Mouse (Mus musculus) gastrocnemius, postnatal 10 days (tissue): ENCODE data around the gene Fcrl6. TPM values are rescaled to one million over a fixed set of nuclear protein-coding genes. Genes with fewer than 3 reads are reported as not detected.

Experiments
- DNase-seq: peaks from one replicate; pipeline ENCODE4 v3.0.0; 2021; ENCODE audit warnings: mixed read lengths
- long read RNA-seq, 2 experiments: library from polyadenylated mRNA; stranded (forward); transcript quantifications; one replicate each; pipeline ENCODE4 v2.0.0; 2021
- total RNA-seq, 2 experiments: library from RNA; stranded (reverse); gene quantifications; 2 replicates each; pipeline ENCODE4 v1.2.3; 2021

Fcrl6 gene
- not detected for total RNA-seq
- long read RNA-seq, experiment 1 = 0 reads
- long read RNA-seq, experiment 2 = 0 reads

GRCm38 (mm10) chr1:172602326-172602725 is at the start of gene Fcrl6:
Fcrl6 (minus strand) TSS chr1:172602551.
- no peak for DNase-seq

GRCm38 (mm10) chr1:172651288-172651987 is 49.1 kb upstream of the Fcrl6 start:
- DNase-seq = no peak

DNA sequence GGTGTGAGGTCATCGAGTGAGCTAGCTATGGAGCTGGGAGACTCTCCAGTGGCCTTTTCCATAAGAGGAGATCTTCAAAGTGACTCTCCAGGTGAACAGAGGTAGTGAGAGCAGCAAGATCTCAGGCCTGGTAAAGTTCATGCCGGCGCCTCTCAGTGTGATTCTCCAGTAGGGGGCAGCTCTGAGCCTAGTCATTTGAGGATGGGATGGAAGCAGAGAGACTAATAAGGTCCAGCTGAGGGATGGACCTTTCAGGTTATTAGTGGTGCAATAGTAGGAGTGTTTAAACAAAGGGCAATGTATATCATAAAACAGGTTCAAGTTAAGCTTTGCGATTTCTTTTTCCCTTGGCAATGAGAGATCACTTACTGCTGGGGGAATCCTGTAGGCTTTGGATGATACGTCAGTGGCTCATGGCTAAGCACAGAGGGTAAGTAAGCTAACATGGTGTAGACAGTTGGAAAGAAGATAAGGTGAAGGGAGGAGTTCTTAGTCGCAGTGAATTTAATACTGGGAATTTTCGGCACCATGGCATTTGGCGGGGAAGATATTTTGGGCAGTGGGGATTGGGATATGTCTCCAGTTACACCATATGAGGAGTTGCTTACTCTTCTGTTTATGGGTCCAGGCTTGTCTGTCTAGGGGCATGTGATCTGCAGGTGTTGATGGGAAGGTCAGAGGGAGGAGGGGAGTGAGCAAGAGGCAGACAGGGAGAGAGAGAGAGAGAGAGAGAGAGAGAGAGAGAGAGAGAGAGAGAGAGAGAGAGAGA is 48.4 kb upstream of the Fcrl6 start:
- no peak for DNase-seq

GRCm38 (mm10) chr1:172649396-172649795 is 47.0 kb upstream of the Fcrl6 start:
- DNase-seq = no peak

- DNase-seq = no peak
These were observed 44.9 kb upstream of the Fcrl6 start for GRCm38 (mm10) chr1:172647236-172647635.

GRCm38 (mm10) chr1:172638781-172639180 is 36.4 kb upstream of the Fcrl6 start:
- no peak for DNase-seq

DNA sequence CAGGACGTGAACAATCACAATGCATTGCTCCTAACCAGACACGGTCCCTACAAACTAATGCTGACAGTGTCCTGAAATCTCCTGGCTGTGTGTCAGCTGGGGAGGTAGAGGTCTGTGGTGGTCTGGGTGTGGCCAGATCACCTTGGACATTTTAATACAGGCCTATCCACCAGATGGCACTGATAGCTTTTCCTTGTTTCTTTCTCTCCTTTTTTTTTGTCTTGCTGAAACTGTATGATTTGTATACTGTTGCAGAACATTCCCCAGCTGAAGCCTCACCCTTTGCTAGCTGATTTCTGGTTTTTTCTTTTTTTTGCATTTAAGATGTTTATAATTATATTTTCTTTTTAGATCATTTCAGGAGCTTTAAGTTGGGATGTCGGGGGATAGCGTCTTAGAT is 35.5 kb upstream of the Fcrl6 start:
- DNase-seq = no peak

GRCm38 (mm10) chr1:172636266-172636665 is 33.9 kb upstream of the Fcrl6 start:
- no peak for DNase-seq

- DNase-seq = no peak
These were observed 32.9 kb upstream of the Fcrl6 start for GRCm38 (mm10) chr1:172635258-172635657.

- no peak for DNase-seq
These were observed 31.8 kb upstream of the Fcrl6 start for GRCm38 (mm10) chr1:172634136-172634535.

GRCm38 (mm10) chr1:172632451-172633326 is 30.3 kb upstream of the Fcrl6 start, which contains the start of gene Dusp23:
Dusp23 (minus strand) TSS chr1:172632962.
- peak; percentile 96 for DNase-seq

GRCm38 (mm10) chr1:172631721-172632120 is 29.4 kb upstream of the Fcrl6 start:
- no peak for DNase-seq

- DNase-seq = no peak
These were observed 27.5 kb upstream of the Fcrl6 start for GRCm38 (mm10) chr1:172629831-172630230.

- no peak for DNase-seq
These were observed 24.0 kb upstream of the Fcrl6 start for GRCm38 (mm10) chr1:172626306-172626705.

DNA sequence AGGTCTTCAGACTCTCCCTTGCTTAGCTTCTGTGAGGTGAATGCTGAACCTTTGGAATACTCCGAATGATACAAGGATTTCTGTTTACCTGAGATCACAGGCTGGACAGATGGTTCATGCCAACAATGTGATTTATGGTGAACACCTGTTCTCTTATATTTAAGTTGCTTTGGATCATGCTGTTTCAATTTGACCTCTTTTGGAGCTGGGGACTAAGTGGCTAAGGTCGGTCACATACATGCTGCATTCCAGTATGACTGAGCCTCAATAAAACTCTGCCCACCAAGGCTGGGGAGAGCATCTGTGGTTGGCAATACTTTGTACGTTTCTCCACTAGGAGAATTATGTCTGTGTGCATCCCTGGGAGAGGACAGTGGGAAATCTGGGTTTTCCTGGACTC is 21.7 kb upstream of the Fcrl6 start:
- no peak for DNase-seq

- no peak for DNase-seq
These were observed 21.2 kb upstream of the Fcrl6 start for GRCm38 (mm10) chr1:172623599-172623998.

GRCm38 (mm10) chr1:172619235-172619634 is 16.9 kb upstream of the Fcrl6 start:
- peak; percentile 80 for DNase-seq

DNA sequence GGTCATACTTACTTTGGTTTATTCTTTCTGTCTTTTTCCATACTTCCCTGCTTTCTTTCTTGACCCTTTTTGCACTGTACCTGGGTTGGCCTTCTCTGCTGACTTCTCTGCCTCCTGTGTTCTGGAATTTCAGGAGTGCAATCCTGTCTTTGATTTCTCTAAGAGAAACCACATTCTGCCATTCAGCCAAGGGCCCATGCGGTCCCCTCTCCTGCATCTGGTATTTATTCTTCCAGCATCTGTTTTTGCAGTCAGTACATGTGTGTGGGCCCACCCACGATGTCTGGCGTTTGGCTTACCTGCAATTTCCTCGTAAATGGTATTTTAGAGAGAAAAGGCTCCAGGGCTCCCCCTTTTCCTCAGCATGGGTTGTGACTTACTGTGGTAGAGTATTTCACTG is 15.8 kb upstream of the Fcrl6 start:
- DNase-seq = no peak

DNA sequence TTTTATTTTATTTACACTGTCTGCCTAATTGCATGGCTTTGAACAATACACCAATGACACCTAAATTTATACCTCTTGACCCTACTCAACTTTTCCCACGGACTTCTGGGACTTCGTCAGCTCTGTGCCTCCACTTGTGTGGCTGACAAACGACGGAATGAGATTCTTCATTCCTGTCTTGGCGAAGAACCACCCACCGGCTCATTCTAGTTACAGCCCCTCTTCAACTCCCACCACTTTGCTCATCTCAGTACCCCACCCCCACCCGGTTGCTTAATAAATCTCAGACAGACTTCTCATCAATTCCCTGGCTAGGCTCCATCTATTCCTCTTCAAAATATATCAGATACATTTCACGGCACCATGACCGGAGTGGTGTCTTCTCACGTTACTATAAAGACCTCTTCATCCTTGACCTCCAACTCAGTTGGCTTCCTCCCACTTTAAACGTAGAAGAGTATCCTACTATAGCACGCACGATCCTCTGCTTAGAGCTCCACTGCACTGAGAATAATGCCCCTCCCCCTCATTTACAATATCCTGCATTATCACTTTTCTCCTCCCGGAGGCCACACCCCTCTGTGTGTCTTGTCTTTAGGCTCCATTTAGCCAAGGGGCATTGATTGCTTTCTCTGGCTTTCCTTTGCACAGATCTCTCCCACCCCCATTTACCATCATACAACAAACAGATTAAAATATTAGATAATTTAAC is 15.2 kb upstream of the Fcrl6 start:
- DNase-seq = no peak

- peak; percentile 33 for DNase-seq
These were observed 14.4 kb upstream of the Fcrl6 start for GRCm38 (mm10) chr1:172616537-172617300.

- DNase-seq = no peak
These were observed 13.1 kb upstream of the Fcrl6 start for GRCm38 (mm10) chr1:172615412-172615811.
